Mouse (Mus musculus) heart, postnatal 0 days (tissue): ENCODE data around the gene Tmem177.

Source experiments
- CTCF ChIP-seq: IDR thresholded peaks from 2 replicates; pipeline ENCODE4 v1.5.1; 2016; ENCODE audit warnings: antibody characterized with exemption, control low read depth, low read depth
- EP300 ChIP-seq: IDR thresholded peaks from 2 replicates; pipeline ENCODE4 v1.6.1; 2016; ENCODE audit warnings: antibody characterized with exemption, low read depth

DNA sequence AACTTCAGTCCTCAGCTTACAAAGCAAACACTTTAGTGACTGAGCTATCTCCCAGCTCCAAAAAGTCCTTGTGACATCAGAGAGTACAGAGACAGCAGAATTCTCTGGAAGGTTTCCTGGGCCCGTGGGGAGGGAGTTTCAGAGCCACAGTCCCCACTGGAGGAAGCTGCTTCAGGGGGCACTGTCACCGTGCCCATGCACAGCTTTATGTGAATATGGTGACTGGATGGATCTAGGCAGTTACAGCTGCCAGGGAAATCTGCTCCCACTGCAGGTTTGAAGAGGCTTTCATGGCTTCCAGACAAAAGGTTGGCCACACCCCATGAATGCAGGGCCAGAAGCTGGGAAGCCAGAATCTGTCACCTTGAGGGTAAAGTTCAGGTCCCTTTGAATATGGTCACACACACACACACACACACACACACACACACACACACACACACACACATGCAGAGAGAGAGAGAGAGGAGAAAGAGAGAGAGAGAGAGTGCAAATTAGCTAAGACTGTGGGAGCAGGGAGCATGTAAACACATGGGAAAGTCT lies 5.7 kb downstream of the Tmem177 start:
- TF ChIP-seq CTCF, result no peak
- TF ChIP-seq EP300, result no peak
